Mouse (Mus musculus) layer of hippocampus, adult 9-10 months (tissue): ENCODE results near the gene Bbs9.

Source experiments
- DNase-seq: peaks from one replicate; pipeline ENCODE4 v3.0.0; 2022; ENCODE audit warnings: low spot score

The Bbs9 gene

GRCm38 (mm10) chr9:22468170-22468898 lies 7.2 kb upstream of the Bbs9 start:
- DNase-seq, result no peak

GRCm38 (mm10) chr9:22468899-22469259 lies 6.6 kb upstream of the Bbs9 start:
- no peak for DNase-seq

- no peak for DNase-seq
Measured at GRCm38 (mm10) chr9:22469643-22470042, 5.9 kb upstream of the Bbs9 start, which contains the start of gene Rp9. TSS of gene Rp9 (minus strand) at chr9:22469743.

- no peak for DNase-seq
Measured at GRCm38 (mm10) chr9:22476265-22476664, 750 bp downstream of the Bbs9 start.

DNA sequence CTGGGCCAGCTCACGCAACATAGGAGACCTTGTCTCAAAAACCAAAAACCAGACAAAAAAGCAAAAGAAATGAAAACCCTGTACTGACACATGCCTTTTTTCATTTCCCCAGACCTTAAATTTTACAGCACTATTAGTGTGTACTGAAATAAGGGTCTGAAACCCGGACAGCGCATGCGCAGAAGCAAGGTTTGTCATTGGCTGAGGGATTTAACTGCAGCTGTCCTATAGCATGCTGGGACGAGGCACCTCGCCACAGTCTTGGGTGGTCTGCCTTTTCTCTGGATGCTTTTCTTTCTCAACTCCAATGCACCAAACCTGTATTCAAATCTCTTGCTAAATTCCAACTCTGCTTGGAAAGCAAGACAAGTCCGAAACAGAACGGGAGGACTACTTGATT lies 3.4 kb downstream of the Bbs9 start:
- DNase-seq, result no peak

DNA sequence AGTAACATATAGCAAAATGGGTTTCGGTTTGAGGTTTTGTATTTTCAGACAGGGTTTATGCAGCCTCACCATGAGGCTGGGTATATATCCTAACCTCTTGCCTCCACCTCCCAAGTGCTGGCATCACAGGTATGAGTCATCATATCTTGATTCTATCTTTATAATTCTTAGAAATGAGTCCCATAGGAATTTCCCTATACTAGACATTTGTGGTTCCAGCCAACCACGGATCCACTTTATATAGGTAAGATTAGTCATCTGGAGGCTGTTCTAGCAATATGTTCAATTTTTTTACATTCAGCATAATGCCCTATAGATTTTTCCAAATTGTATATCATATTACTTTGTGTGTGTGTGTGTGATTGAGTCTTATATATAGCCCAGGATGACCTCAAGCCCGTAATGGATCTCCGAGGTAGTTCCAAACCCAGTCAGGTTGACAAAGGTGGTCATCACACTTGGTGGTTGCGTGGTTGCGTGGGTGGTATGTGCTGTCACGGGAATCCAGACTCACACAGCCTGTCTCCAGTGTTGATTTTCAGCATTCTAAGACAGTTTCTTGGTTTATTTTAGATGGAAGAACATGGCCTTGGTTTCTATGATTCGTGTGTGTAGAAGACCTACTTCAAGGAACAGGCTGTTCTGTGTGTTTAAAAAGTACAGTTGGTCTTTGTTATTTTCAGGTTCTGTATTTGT lies 8.5 kb downstream of the Bbs9 start:
- no peak for DNase-seq

DNA sequence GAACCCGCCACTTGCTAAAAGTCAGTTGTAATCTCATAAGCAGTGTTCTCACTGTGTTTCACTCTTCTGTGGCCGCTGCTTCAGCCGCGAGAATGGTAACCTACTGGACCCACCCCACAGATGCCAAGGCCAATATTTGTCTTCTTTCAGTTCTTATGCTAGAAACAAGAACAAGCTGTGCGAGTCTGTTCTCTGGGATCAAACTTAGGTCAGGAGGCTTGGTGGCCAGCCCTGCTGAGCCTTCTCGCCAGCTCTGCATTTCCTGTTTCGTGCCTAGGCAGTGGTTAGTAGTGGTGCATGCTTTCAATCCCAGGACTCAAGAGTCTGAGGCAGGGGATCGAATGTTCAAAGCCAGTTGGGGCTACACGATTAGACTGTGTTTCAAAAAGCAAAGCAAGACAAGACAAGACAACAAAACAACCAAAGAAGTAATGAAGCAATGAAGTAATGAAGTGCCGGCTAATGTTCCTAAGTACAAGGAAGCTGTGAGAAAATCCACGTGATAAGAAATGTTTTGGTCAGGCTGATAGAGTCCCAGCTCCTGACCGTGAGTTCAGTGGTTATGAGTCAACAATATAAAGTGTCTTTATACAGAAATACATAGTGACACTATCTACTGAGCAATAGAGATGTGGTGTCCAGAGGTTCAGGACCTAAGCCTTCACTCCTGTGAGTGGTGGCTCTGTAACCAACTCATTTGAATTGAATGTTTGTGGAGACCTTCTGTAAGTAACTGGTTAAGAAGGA lies 9.2 kb downstream of the Bbs9 start:
- no peak for DNase-seq

DNA sequence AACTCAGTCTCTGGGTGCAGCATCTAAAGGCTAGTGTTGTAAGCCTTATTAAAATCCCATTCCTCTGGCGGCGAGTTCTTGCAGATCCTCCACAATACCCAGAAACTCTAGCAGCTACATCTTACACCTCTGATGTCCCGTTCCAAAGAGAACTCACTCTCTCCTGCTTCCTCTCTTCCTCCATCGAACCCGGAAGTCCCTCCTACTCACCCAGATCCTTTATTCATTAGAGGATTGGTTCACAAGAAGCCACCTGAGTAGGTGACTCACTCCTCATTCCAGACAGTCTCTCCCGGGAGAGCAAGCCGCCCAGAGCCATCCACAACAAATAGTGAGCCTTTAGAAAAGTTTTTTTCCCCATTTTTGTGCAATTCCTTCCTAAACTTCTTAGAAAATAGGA lies 10.7 kb downstream of the Bbs9 start:
- DNase-seq, result no peak

- DNase-seq, result no peak
Measured at GRCm38 (mm10) chr9:22488963-22489362, 13.4 kb downstream of the Bbs9 start.

- DNase-seq, result no peak
Measured at GRCm38 (mm10) chr9:22494203-22494807, 18.8 kb downstream of the Bbs9 start.

DNA sequence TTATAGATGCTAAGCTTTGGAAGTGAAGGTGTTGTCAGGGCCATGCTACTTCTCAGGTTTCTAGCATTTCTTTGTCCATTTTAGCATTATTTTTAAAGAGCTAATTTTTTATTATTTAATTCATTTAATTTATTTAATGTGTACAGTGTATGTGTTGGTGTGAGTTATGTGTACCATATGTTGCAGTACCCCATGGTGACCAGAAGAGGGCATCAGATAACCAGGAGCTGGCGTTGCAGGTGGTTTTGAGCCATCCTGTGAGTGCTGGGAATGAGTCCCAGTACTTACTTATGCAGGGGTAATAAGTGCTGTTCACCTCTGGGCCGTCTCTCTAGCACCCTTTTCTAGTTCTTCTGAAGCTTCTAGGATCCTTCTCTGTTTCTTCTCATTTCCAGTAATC lies 19.6 kb downstream of the Bbs9 start:
- DNase-seq, result no peak

- no peak for DNase-seq
Measured at GRCm38 (mm10) chr9:22497021-22497767, 21.7 kb downstream of the Bbs9 start.

DNA sequence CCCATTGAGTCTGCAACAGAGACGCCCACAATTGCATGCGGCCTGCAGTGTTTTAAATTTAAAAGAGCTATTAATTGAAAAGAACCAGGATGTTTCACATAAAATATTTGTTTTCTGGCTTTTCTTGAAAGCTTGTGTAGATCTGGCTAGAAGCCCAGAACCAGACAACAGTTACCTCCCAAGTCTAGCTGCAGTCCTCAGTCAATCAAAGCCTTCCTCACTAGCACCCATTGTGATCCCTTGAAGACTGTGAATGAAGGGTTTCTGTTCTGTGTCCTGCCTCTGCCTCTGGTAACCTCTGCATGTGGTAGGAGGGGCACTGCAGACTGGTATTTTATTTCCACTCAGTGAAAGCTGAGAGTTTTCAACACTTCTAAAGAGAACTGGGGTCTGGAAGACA lies 27.5 kb downstream of the Bbs9 start:
- no peak for DNase-seq

DNA sequence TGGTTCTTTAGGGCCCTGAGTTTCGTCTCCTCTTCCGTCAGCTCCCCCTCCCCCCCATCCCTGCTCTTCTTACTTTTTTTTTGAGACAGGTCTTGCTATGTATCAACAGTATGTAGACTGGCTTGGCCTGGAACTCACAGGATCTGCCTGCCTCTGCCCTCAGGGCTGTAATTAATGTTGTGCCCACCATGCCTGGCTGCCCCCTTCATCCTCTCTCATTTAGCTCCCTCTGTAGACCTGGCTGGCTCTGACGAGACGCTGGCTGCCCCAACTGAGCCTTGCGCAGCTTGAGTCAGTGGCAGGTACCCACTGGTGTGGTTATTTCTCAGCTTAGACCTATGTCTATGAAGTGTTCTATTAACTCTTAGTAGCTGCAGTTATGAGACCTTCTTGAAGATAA lies 28.1 kb downstream of the Bbs9 start:
- DNase-seq, result no peak

DNA sequence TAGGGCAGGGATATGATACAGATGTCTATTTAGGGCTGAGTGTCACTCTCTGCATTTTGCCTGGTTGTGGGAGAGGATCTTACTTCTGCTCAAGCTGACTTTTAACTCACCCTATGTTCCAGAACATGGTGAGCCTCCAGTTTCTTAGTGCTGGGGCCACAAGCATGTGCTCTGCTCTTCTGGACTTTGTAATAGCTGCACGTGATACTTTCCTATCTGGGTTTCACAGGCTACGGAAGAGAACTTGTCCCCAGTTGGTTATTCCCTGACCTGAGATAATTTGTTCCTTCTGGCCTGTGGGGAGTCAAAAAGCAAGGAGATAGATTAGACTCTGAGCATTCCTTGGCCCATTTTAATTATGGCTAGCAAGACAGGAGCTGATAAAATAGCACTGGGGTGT lies 30.1 kb downstream of the Bbs9 start:
- no peak for DNase-seq

GRCm38 (mm10) chr9:22515076-22515475 lies 39.6 kb downstream of the Bbs9 start:
- no peak for DNase-seq

DNA sequence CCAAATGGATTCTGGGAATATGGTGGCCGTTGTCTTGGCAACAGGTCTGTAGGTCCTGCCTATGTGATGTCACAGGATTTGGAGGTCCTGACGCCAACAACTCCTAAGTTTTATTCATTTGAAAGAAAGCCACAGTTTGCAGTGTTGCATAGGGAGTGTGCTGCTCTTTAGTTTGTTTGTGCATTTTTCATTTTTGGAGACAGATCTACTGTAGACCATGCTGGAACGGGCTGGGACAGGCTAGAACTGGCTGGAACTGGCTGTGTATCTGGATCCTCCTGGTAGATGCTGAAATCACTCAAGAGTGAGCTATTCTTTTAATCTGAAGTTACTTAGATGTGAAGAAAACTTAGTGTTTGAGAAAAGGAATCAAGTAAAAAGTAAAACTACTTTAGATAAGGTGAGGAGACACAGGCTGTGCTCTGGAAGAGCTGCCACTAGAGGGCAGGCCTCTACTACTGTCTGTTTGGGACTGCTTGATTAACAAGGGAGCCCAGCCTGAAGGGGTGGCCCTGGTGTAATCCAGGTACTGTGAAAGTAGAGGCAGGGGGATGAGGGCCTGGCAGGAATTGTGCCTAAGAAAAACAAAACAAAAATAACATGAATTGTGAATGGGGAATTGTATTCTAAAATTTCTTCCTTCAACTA lies 43.0 kb downstream of the Bbs9 start:
- DNase-seq, result peak; percentile 30

DNA sequence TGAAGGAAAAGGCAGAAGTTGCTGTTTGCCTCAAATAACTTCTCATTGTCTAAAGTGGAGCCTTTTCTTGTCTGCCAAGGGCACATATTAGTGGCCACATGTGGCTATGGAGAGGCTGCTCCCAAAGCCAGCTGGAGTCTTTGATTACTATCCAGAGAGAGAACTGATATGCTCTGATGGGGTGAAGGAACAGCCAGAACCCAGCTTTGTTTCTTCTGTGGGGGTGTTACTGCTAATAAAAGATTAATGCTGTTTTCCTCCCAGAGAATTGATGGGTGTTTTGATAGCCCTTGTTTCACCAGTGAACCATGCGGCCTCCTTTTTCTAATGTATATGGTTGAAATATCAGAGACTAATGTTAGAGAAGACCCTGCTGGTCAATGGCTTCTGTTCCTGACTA lies 47.9 kb downstream of the Bbs9 start:
- DNase-seq, result no peak

GRCm38 (mm10) chr9:22530734-22531489 lies 55.4 kb downstream of the Bbs9 start:
- no peak for DNase-seq

DNA sequence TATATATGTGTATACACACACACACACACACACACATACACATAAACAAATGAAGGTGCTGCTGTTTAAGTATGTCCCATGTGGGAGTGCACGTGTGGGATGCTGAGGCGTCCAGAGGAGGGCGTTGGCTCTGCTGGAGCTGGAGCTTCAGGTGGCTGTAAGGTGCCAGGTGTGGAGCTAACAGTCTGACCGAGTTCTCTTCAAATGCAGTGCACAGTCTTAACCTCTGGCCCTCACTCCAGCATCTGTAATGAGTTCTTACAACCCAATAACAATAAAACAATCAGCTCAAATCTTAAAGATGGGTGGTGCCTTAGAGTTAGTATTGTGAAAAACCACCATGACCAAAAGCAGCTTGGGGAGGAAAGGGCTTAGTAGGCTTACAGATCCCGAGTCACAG lies 56.6 kb downstream of the Bbs9 start:
- no peak for DNase-seq
